Mouse (Mus musculus) limb, embryonic 13.5 days (tissue): Measurements from ENCODE around the gene Cfc1. TPM values are rescaled to one million over a fixed set of nuclear protein-coding genes. Genes with fewer than 3 reads are reported as not detected.

Source experiments
- polyA plus RNA-seq: library from polyadenylated mRNA; unstranded; fragments of >200 nt; fragmentation: Nextera tagmentation; extraction: Ambion mirVana; gene quantifications from 2 replicates; pipeline ENCODE4 v1.2.1, GENCODE M21; 2015

Cfc1 gene
- polyA plus RNA-seq, 1 experiment from 2014 or later, result 0.19 TPM

Other genes starting within 250 kb of the Cfc1 start
- gene Ccdc115, start 96.0 kb upstream of the Cfc1 start, polyA plus RNA-seq, result 50.7 and 51.5 TPM in 2 replicates
- gene Imp4, start 95.8 kb upstream of the Cfc1 start, polyA plus RNA-seq, result 74.9 and 81.3 TPM in 2 replicates
- gene Ptpn18, start 75.9 kb upstream of the Cfc1 start, polyA plus RNA-seq, result 12.5 and 19.3 TPM in 2 replicates
- gene Prss39, start 37.2 kb upstream of the Cfc1 start, polyA plus RNA-seq, result not detected in 2 replicates
- 0.11 TPM in 1 of 2 replicates, not detected in the other for gene Prss40, start 25.3 kb downstream of the Cfc1 start, polyA plus RNA-seq
- 0.04 and 0.09 TPM in 2 replicates for gene Amer3, start 44.0 kb downstream of the Cfc1 start, polyA plus RNA-seq